Mouse (Mus musculus): ENCODE data around the gene Anp32a. TPM values are rescaled to one million over a fixed set of nuclear protein-coding genes. Genes with fewer than 3 reads are reported as not detected.

Anp32a gene
- polyA plus RNA-seq, 1 experiment from 2014 or later, result 161 TPM

GRCm38 (mm10) chr9:62348050-62348449 lies 7.0 kb downstream of the Anp32a start:
- Histone ChIP-seq H3K9me3 (no peaks in the 10 kb centered on the region), H3K27ac (no peak overlapping the region), H3K27me3 (no peaks in the 10 kb centered on the region), H3K4me3 (no peak overlapping the region), H3K4me2 (no peak overlapping the region), H3K4me1 (peaks cover 64% of the 10 kb centered on the region), H3K9ac (no peak overlapping the region), H3K36me3 (no peaks in the 10 kb centered on the region)
- 78% methylated on average over 10 of the region's 10 CpGs for WGBS
- ATAC-seq (ENCODE audit: insufficient number of reproducible peaks, low FRiP score, low TSS enrichment, low read depth), result no peak

- no peaks in the 10 kb centered on the region for H3K36me3 ChIP-seq
- no peaks in the 10 kb centered on the region for H3K27me3 ChIP-seq
- H3K27ac ChIP-seq, result no peak overlapping the region
- H3K4me2 ChIP-seq, result no peak overlapping the region
- no peak overlapping the region for H3K9ac ChIP-seq
- H3K4me1 ChIP-seq, result peaks cover 68% of the 10 kb centered on the region
- H3K9me3 ChIP-seq, result no peaks in the 10 kb centered on the region
- 58% methylated on average over 6 of the region's 6 CpGs for WGBS
- ATAC-seq (ENCODE audit: insufficient number of reproducible peaks, low FRiP score, low TSS enrichment, low read depth), result no peak
- H3K4me3 ChIP-seq, result no peak overlapping the region
Measured at GRCm38 (mm10) chr9:62348467-62348985, 7.4 kb downstream of the Anp32a start.

- H3K9ac ChIP-seq, result no peak overlapping the region
- 62% methylated on average over 15 of the region's 15 CpGs for WGBS
- ATAC-seq (ENCODE audit: insufficient number of reproducible peaks, low FRiP score, low TSS enrichment, low read depth), result no peak
- no peak overlapping the region for H3K4me2 ChIP-seq
- H3K27me3 ChIP-seq, result no peaks in the 10 kb centered on the region
- H3K27ac ChIP-seq, result no peak overlapping the region; the same call in 1 of the 2 replicates
- H3K36me3 ChIP-seq, result no peaks in the 10 kb centered on the region
- H3K4me1 ChIP-seq, result peaks cover 76% of the 10 kb centered on the region
- H3K9me3 ChIP-seq, result no peaks in the 10 kb centered on the region
- H3K4me3 ChIP-seq, result no peak overlapping the region
Measured at GRCm38 (mm10) chr9:62349250-62349649, 8.2 kb downstream of the Anp32a start.

DNA sequence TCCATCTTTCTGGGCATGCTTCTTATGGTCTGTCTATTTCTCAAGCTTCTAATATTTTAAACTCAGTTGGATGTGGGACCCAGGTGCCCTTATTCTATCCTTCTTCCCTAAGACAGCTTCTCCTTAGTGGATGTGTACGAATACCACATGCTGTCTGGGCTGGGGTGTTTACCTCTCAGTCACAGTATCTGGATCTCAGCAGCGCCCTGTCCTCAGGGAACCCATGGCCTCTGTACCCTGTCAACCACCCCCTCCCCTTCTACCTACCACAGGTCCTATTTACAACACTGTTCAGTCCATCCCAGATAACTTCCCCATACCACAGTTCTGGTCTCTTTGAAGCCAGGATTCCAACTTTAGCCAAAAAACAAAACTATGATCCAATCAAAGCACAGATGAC lies 9.6 kb downstream of the Anp32a start:
- no peak for ATAC-seq (ENCODE audit: insufficient number of reproducible peaks, low FRiP score, low TSS enrichment, low read depth)
- Histone ChIP-seq H3K4me1 (peaks cover 78% of the 10 kb centered on the region), H3K27me3 (no peaks in the 10 kb centered on the region), H3K9me3 (no peaks in the 10 kb centered on the region), H3K9ac (no peak overlapping the region), H3K27ac (0 out of 2 replicates have a peak overlapping the region, but pooled peaks have one; percentile 24), H3K4me2 (no peak overlapping the region), H3K4me3 (no peak overlapping the region), H3K36me3 (peaks cover 8% of the 10 kb centered on the region; the same call in 1 of the 2 replicates)
- WGBS, result 52% methylated on average over 2 of the region's 2 CpGs

- Histone ChIP-seq H3K4me2 (no peak overlapping the region), H3K9me3 (no peaks in the 10 kb centered on the region), H3K4me3 (no peak overlapping the region), H3K27ac (no peak overlapping the region), H3K4me1 (peaks cover 78% of the 10 kb centered on the region), H3K27me3 (no peaks in the 10 kb centered on the region), H3K36me3 (peaks cover 12% of the 10 kb centered on the region; the same call in 1 of the 2 replicates), H3K9ac (no peak overlapping the region)
- 32% methylated on average over 4 of the region's 4 CpGs for WGBS
- ATAC-seq (ENCODE audit: insufficient number of reproducible peaks, low FRiP score, low TSS enrichment, low read depth), result no peak
Measured at GRCm38 (mm10) chr9:62351200-62351599, 10.1 kb downstream of the Anp32a start.

GRCm38 (mm10) chr9:62353784-62354183 lies 12.7 kb downstream of the Anp32a start:
- H3K4me3 ChIP-seq, result no peak overlapping the region
- no peaks in the 10 kb centered on the region for H3K9me3 ChIP-seq
- no peak for ATAC-seq (ENCODE audit: insufficient number of reproducible peaks, low FRiP score, low TSS enrichment, low read depth)
- peaks cover 65% of the 10 kb centered on the region for H3K4me1 ChIP-seq
- no peak overlapping the region for H3K4me2 ChIP-seq
- no peaks in the 10 kb centered on the region for H3K27me3 ChIP-seq
- WGBS, result 53% methylated on average over 7 of the region's 7 CpGs
- H3K36me3 ChIP-seq, result peaks cover 21% of the 10 kb centered on the region; the same call in 1 of the 2 replicates
- H3K27ac ChIP-seq, result no peak overlapping the region
- no peak overlapping the region for H3K9ac ChIP-seq

DNA sequence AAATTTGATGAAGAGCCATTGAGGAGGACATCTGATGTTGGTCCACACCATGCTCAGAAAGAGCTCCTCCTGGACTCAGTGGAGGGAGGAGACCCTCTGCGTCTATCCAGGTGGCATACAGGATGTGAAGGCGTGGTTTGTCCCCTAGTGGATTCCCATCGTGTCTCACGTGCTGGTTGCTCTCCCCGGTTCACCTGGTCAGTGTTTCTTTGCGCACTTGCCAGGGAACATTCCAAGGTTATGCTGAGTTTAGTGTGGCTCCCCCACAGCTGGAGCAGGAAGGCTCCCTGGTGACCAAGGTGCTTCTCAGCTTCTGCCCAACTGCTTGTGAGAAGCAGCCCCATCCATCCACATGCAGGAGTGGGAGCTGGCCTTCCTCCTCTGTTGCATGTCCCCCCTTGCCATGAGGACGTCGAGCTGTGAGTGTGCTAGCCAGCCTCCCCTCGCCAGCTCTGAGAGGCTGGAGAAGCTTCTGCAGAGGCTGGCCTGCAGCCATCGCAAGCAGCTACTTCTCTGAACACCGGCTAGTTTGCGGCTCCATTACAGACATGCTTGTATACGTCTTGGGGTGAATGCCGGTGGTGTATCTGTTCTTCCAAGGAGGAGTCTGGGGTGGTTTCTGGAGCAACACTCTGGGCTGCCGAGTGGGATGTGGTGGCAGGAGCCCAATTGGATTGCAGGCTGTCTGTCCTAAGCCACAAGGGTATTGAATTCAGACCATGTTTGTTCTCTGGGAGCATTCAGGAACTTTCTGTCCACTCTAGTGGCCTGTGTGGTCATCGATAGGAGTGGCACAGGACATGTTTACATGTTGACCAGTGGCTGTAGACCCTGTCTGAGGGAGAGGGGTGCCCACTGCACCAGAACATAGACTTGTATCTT lies 14.0 kb downstream of the Anp32a start:
- Histone ChIP-seq H3K4me1 (peaks cover 62% of the 10 kb centered on the region), H3K9ac (no peak overlapping the region), H3K9me3 (no peaks in the 10 kb centered on the region), H3K4me2 (no peak overlapping the region), H3K27me3 (no peaks in the 10 kb centered on the region), H3K36me3 (peaks cover 22% of the 10 kb centered on the region; the same call in 1 of the 2 replicates), H3K4me3 (no peak overlapping the region), H3K27ac (0 out of 2 replicates have a peak overlapping the region, but pooled peaks have one; percentile 7)
- 69% methylated on average over 16 of the region's 16 CpGs for WGBS
- ATAC-seq (ENCODE audit: insufficient number of reproducible peaks, low FRiP score, low TSS enrichment, low read depth), result no peak

- Histone ChIP-seq H3K27ac (no peak overlapping the region), H3K4me3 (no peak overlapping the region), H3K27me3 (no peaks in the 10 kb centered on the region), H3K9ac (no peak overlapping the region), H3K4me1 (peaks cover 61% of the 10 kb centered on the region), H3K9me3 (no peaks in the 10 kb centered on the region), H3K4me2 (no peak overlapping the region), H3K36me3 (peaks cover 22% of the 10 kb centered on the region; the same call in 1 of the 2 replicates)
- 75% methylated on average over 6 of the region's 6 CpGs for WGBS
- ATAC-seq (ENCODE audit: insufficient number of reproducible peaks, low FRiP score, low TSS enrichment, low read depth), result no peak
Measured at GRCm38 (mm10) chr9:62355763-62356162, 14.7 kb downstream of the Anp32a start.

DNA sequence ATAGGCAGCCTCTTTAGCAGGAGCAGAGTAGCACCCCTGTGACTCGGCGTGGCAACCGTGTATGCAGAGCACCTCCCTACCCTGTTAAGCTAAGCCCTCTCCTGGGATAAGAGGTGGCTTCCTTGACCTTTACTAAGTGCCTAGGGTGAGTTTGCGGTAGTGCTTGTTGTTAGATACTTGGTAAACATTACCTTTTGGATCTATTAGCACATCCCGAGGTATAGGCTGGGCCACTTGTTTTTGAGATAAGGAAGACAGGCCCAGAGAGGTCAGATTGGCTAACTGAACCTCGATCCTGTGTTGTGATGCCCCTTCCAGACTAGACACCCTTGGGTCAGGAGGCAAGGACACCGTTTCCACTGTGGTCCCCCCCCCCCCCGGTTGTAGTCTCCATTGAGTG lies 16.5 kb downstream of the Anp32a start:
- Histone ChIP-seq H3K9ac (no peak overlapping the region), H3K36me3 (peaks cover 22% of the 10 kb centered on the region; the same call in 1 of the 2 replicates), H3K4me2 (no peak overlapping the region), H3K9me3 (no peaks in the 10 kb centered on the region), H3K4me3 (no peak overlapping the region), H3K27me3 (no peaks in the 10 kb centered on the region), H3K4me1 (peaks cover 72% of the 10 kb centered on the region), H3K27ac (no peak overlapping the region)
- 79% methylated on average over 8 of the region's 8 CpGs for WGBS
- ATAC-seq (ENCODE audit: insufficient number of reproducible peaks, low FRiP score, low TSS enrichment, low read depth), result no peak

GRCm38 (mm10) chr9:62358851-62359250 lies 17.8 kb downstream of the Anp32a start:
- Histone ChIP-seq H3K4me1 (peaks cover 74% of the 10 kb centered on the region), H3K27ac (no peak overlapping the region)

DNA sequence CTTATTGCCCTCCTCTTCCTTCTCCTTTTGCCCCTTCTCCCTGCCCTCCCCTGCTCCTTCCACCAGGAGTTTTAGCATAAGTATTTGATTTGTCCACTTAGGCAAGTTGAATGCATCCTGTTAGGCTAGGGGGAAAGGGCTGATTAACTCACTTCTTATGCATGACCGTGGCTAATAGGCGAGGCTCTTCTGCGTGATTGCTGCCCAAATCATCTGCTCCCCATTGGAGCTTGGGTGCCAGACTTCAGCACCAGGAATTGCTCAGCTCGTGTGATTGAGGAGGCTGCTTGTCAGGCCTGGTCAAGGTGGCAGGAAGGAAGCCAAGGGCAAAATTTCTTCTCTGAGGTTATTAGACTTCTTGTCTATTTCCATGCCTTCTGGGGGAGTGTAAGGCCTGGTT lies 19.8 kb downstream of the Anp32a start:
- Histone ChIP-seq H3K4me1 (peaks cover 72% of the 10 kb centered on the region), H3K9me3 (no peaks in the 10 kb centered on the region), H3K4me3 (no peak overlapping the region), H3K4me2 (no peak overlapping the region), H3K9ac (no peak overlapping the region), H3K27me3 (no peaks in the 10 kb centered on the region), H3K27ac (no peak overlapping the region), H3K36me3 (peaks cover 12% of the 10 kb centered on the region; the same call in 1 of the 2 replicates)
- ATAC-seq (ENCODE audit: insufficient number of reproducible peaks, low FRiP score, low TSS enrichment, low read depth), result no peak
- WGBS, result 42% methylated on average over 4 of the region's 4 CpGs

More at GRCm38 (mm10) chr9:62358851-62359250, 17.8 kb downstream of the Anp32a start:
- Histone ChIP-seq H3K4me3 (no peak overlapping the region), H3K9me3 (no peaks in the 10 kb centered on the region), H3K4me2 (no peak overlapping the region), H3K9ac (no peak overlapping the region), H3K27me3 (no peaks in the 10 kb centered on the region), H3K36me3 (peaks cover 22% of the 10 kb centered on the region; the same call in 1 of the 2 replicates)
- ATAC-seq (ENCODE audit: insufficient number of reproducible peaks, low FRiP score, low TSS enrichment, low read depth), result no peak
- WGBS, result 81% methylated on average over 9 of the region's 9 CpGs

DNA sequence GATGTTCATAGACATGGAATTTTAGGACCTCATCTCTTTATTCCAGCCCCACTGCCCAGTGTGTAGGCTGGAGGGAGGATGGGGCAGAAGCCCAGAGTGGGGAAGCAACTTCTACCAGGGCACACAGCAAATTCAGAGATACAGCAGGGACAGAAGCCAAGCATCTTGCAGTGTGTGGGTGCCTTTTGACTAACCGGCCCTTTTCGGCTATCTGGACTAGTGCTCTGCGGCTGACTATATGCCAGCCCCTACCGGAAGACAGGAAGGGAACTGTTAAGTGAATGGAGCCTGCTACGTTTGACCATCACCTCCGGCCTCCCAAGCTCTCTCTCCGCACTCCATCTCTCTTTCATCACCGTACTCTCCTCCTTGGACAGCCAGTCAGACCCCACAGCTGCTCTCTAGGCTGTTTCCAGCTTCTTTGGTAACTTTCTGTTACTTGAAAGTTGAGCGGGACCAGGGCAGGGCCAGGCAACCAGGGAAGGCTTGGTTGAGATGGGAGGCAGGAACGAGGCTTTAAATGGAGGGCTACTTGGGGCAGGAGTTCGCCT lies 21.8 kb downstream of the Anp32a start:
- peak overlapping the region; percentile 60 for H3K4me2 ChIP-seq
- H3K36me3 ChIP-seq, result peaks cover 9% of the 10 kb centered on the region; the same call in 1 of the 2 replicates
- peaks cover 86% of the 10 kb centered on the region for H3K4me1 ChIP-seq
- no peak for ATAC-seq (ENCODE audit: insufficient number of reproducible peaks, low FRiP score, low TSS enrichment, low read depth)
- H3K9ac ChIP-seq, result no peak overlapping the region
- H3K27me3 ChIP-seq, result no peaks in the 10 kb centered on the region
- 30% methylated on average over 11 of the region's 11 CpGs for WGBS
- H3K9me3 ChIP-seq, result no peaks in the 10 kb centered on the region
- H3K27ac ChIP-seq, result peak overlapping the region; percentile 47; the same call in 1 of the 2 replicates
- peak overlapping the region; percentile 32; the same call in 1 of the 2 replicates for H3K4me3 ChIP-seq

Data from limb, embryonic 15.5 days (tissue).